Mouse (Mus musculus): Measurements from ENCODE around the gene Marc2. TPM values are rescaled to one million over a fixed set of nuclear protein-coding genes. Genes with fewer than 3 reads are reported as not detected.

Gene Marc2
- polyA plus RNA-seq, 1 experiment from 2014 or later = 78.9 TPM

DNA sequence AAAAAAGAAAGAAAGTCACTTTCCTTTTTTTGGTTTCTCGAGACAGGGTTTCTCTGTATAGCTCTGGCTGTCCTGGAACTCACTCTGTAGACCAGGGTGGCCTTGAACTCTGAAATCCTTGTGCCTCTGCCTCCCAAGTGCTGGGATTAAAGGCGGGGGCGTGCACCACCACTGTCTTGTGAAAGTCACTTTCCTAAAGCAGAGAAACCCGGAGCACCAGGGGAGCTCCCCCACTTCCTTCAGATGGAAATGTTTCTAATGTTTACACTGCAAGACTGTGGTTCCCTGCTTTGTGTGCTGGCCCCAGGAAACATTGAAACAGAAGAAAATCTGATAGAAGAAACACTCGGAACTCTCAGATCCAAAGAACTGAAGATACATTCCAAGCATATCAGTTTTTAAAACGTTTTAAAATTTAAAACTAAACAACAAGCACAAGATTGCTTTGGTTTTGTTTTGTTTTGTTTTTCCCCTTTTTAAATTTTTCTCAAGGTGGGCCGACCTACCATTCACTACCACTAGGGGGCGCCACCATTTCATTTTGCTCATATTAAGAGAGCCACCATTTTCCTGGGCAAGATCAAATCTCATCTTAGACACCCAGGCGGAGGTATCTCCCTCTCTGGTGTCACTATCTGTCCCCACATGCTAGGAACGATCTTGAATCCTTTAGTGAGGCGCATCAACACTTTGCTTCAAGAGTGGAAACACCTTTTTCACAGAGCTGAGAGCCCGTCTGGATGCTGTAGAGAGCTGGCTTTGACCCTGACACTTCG lies 59.7 kb downstream of the Marc2 start:
- Histone ChIP-seq H3K9me3 (no peaks in the 10 kb centered on the region), H3K4me3 (no peak overlapping the region), H3K27ac (replicated peaks) (no peak overlapping the region), H3K36me3 (replicated peaks) (no peaks in the 10 kb centered on the region), H3K4me1 (no peaks in the 10 kb centered on the region), H3K27me3 (replicated peaks; ENCODE audit: low read depth, poor library complexity, severe bottlenecking) (no peaks in the 10 kb centered on the region)
- no peak for DNase-seq (ENCODE audit: low spot score)
- WGBS = 70% methylated on average over 13 of the region's 13 CpGs

DNA sequence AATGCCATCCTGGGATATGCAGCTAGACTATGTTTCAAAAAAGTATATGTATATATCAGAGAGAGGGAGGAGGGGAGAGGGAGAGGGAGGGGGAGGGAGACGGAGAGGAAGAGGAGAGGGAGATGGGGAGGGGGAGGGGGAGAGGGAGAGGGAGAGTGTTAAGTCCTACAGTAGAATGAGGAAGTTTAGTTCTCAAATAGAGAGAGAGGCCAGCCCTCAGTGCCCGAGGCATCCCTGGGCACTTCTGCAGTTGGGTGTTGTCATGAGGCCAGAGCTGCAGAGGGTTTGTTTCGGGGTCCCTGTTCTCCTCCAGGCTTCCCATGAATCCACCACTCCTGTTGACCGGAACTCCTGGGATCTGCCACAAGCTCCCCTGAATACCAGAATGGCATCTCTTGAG lies 62.6 kb downstream of the Marc2 start:
- no peaks in the 10 kb centered on the region for H3K9me3 ChIP-seq
- no peak overlapping the region for H3K4me3 ChIP-seq
- DNase-seq (ENCODE audit: low spot score) = no peak
- no peaks in the 10 kb centered on the region for H3K4me1 ChIP-seq
- no peaks in the 10 kb centered on the region for H3K36me3 ChIP-seq (replicated peaks)
- no peak overlapping the region for H3K27ac ChIP-seq (replicated peaks)
- no peaks in the 10 kb centered on the region for H3K27me3 ChIP-seq (replicated peaks; ENCODE audit: low read depth, poor library complexity, severe bottlenecking)
- WGBS = 72% methylated on average over 4 of the region's 4 CpGs

DNA sequence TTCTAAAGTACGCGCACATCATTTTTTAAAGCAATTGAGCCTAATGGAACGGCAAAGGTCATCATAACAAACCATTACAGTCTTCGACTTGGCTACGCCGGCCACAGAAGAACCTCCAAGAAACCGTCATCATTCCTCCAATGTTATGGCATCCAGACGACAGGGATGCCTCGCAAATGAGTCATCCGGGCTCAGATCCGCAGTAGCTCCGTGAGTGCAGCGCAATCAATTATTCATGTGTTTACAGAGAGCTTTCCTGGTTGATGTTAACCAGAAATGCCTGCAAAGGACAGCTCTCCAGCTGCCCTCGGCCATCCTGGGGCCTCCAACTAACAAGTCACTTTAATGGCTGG lies 64.1 kb downstream of the Marc2 start:
- 81% methylated on average over 14 of the region's 14 CpGs for WGBS
- Histone ChIP-seq H3K4me3 (no peak overlapping the region), H3K27ac (replicated peaks) (no peak overlapping the region), H3K27me3 (replicated peaks; ENCODE audit: low read depth, poor library complexity, severe bottlenecking) (peaks cover 5% of the 10 kb centered on the region; the same call in 1 of the 2 replicates), H3K9me3 (no peaks in the 10 kb centered on the region), H3K36me3 (replicated peaks) (no peaks in the 10 kb centered on the region), H3K4me1 (0 out of 2 replicates have a peak, but pooled peaks cover under 1% of the 10 kb centered on the region)
- no peak for DNase-seq (ENCODE audit: low spot score)

DNA sequence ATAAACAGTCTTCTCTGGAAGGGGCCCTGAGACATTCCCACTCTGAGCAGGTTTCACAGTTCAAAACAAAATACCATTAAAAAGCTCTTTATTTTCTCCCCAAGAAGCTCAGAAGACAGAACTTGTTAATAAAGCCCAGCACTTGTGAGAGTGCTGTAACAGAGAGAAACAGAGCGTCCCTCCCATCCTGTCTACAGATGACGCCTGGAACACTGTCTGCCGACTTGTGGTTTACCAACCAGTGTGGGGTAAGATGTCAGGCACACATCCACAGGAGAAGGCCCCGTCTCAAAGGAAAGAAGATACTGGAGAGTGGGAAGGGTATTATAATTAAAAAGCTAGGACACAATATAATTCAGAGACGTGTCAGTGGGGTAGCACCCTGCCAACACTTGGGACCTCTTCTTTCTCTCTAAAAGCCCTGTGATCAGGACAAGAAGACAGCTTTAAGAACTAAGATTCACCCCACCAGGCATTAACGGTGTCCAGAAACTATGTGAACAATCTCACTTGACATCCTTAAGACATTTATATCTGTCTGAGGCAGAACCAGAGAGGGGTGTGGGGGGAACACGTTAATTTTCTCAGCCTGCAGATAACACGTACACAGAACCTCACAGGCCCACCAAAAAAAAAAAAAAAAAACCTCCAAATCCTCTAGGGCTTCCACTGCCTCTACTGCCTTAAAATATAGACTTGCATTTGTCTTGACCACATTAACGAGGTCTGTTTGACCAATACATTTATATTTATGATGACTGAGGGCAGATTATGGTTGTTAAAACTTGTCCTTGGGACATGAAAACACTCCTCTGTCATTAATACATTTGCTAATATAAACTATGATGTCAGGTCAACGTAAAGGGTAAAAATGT lies 64.7 kb downstream of the Marc2 start:
- no peak for DNase-seq (ENCODE audit: low spot score)
- Histone ChIP-seq H3K36me3 (replicated peaks) (no peaks in the 10 kb centered on the region), H3K9me3 (no peaks in the 10 kb centered on the region), H3K4me1 (0 out of 2 replicates have a peak, but pooled peaks cover 3% of the 10 kb centered on the region), H3K4me3 (no peak overlapping the region), H3K27ac (replicated peaks) (no peak overlapping the region), H3K27me3 (replicated peaks; ENCODE audit: low read depth, poor library complexity, severe bottlenecking) (peaks cover 7% of the 10 kb centered on the region; the same call in 1 of the 2 replicates)
- WGBS = 84% methylated on average over 10 of the region's 10 CpGs

DNA sequence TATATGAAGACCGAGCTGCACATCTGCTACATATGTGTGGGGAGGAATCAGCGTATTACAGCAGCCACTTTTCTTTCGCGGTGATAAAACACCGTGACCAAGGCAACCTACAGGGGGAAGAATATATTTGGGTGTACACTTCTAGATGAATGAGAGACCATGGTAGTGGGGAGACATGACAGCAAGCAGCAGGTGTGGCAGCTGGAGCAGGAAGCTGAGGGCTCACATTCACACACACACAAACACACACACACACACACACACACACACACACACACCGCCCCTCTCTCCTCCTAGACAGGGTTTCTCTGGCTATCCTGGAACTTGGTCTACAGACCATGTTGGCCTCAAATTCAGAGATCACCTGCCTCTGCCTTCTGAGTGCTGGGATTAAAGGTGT lies 68.1 kb downstream of the Marc2 start:
- no peak for DNase-seq (ENCODE audit: low spot score)
- H3K9me3 ChIP-seq = no peaks in the 10 kb centered on the region
- 0 out of 2 replicates have a peak, but pooled peaks cover 3% of the 10 kb centered on the region for H3K4me1 ChIP-seq
- H3K36me3 ChIP-seq (replicated peaks) = no peaks in the 10 kb centered on the region
- peaks cover 14% of the 10 kb centered on the region for H3K27me3 ChIP-seq (replicated peaks; ENCODE audit: low read depth, poor library complexity, severe bottlenecking)
- no peak overlapping the region for H3K27ac ChIP-seq (replicated peaks)
- 93% methylated on average over 6 of the region's 6 CpGs for WGBS
- H3K4me3 ChIP-seq = no peak overlapping the region

DNA sequence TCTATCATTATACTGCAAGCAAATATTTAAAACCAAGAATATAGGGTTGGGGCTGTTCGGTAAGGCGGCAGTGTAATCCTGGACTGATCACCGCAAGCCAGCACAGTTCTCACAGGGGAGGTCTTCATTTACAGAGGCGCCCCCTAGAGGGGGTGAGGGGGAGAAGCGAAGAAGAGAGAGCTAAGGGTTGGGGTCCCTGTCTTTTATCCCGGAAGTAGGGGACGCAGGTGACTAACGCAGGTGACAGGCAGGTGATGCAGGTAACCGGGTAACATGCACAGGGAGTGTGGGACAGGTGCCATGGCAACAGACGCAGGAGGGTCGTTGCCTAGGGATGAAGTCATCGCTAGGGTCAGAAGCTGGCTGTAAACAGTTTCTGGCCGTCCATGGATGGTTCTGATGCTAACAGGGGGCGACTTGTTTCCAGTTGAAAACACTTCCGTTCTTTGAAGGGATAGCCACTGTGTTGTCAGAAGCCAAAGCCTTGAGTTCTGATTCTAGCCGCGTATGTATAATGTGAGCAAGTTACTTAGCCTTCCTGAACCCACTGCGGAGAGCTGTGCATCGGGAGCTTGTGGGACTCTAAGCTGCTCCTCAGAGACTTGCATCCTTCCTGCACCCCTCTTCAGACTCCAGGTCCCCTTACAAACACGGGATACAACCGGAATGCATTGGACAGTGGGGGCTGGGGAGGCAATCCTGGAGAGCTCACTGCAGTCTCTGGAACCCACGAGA lies 69.0 kb downstream of the Marc2 start:
- H3K27me3 ChIP-seq (replicated peaks; ENCODE audit: low read depth, poor library complexity, severe bottlenecking) = peaks cover 19% of the 10 kb centered on the region
- peak; percentile 21 for DNase-seq (ENCODE audit: low spot score)
- no peak overlapping the region for H3K27ac ChIP-seq (replicated peaks)
- H3K9me3 ChIP-seq = no peaks in the 10 kb centered on the region
- 0 out of 2 replicates have a peak, but pooled peaks cover 3% of the 10 kb centered on the region for H3K4me1 ChIP-seq
- no peak overlapping the region for H3K4me3 ChIP-seq
- H3K36me3 ChIP-seq (replicated peaks) = no peaks in the 10 kb centered on the region
- 28% methylated on average over 22 of the region's 22 CpGs for WGBS

DNA sequence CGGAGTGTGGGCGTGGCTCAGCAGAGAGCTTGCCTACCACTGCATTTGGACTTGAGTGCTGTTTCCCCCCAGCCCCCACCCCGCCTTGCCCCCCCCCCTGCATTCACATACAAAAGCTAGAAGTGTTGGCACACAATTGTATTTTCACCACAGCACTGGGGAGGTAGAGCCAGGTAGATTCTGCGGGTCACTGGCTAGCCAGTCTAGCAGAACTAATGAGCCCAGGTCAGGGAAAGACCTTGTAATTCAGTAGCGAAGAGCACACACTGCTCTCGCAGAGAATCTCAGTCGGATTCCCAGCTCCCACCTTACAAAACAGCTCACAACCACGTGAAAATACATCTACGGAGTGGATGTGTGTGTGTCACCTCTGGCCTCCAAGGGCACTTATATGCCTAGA lies 71.0 kb downstream of the Marc2 start:
- Histone ChIP-seq H3K9me3 (no peaks in the 10 kb centered on the region), H3K36me3 (replicated peaks) (no peaks in the 10 kb centered on the region), H3K4me3 (no peak overlapping the region), H3K4me1 (peaks cover 12% of the 10 kb centered on the region), H3K27me3 (replicated peaks; ENCODE audit: low read depth, poor library complexity, severe bottlenecking) (peaks cover 30% of the 10 kb centered on the region), H3K27ac (replicated peaks) (no peak overlapping the region)
- DNase-seq (ENCODE audit: low spot score) = no peak
- WGBS = 52% methylated on average over 9 of the region's 9 CpGs

DNA sequence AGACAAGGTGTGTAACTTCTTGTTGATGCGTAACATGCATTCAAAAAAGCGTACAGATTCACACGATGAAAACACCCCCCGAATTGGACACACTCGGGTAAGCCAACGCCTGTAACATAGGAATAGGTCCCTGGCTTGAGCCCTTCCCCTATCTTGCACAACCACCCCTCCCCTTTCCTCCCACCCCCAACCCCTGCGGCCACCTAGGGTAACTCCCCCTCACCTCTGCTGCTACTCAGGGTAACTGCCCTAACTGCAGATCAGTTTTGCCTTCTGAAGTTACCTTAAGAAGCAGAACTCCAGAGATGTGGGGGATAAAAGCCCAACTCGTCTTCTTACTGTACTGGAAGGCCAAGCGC lies 74.4 kb downstream of the Marc2 start:
- H3K4me3 ChIP-seq = peak overlapping the region; percentile 37
- 8% methylated on average over 9 of the region's 9 CpGs for WGBS
- H3K27me3 ChIP-seq (replicated peaks; ENCODE audit: low read depth, poor library complexity, severe bottlenecking) = peaks cover 24% of the 10 kb centered on the region
- H3K9me3 ChIP-seq = no peaks in the 10 kb centered on the region
- peak; percentile 21 for DNase-seq (ENCODE audit: low spot score)
- H3K27ac ChIP-seq (replicated peaks) = no peak overlapping the region
- no peaks in the 10 kb centered on the region for H3K36me3 ChIP-seq (replicated peaks)
- peaks cover 10% of the 10 kb centered on the region for H3K4me1 ChIP-seq

DNA sequence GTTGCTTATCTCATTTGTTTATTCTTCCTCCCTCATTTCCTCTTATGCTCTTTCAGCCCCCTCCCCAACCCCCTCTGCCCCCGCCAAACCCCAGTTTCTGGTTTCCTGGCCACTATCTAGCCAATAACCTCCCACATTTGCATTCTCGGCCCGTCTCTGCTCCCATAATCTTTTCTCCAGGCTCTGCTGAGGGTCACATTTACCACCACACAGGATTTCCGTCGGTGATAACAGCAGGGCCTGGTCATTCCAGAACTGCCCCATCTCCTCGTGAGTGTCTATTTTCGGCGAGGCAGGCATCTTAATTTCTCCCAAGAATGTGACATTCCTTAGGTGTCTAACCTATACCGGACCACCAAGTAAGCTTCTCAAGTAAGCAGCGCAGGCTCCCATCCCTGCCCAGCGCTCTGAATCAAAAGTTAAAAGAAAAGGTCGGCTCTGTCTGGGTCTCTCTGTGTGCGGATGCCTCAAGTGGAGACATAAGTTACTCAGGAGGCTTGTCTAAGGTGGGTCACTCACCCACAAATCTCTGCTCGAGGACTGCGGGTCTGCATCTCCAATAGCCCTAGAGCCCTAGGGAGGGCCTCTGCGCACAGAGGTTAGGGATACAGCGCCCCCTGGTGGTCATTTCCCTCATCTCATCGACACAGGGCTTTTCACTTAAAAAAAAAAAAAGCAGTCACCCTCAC lies 74.9 kb downstream of the Marc2 start:
- Histone ChIP-seq H3K36me3 (replicated peaks) (no peaks in the 10 kb centered on the region), H3K4me1 (peaks cover 10% of the 10 kb centered on the region), H3K27me3 (replicated peaks; ENCODE audit: low read depth, poor library complexity, severe bottlenecking) (peaks cover 24% of the 10 kb centered on the region), H3K9me3 (no peaks in the 10 kb centered on the region), H3K4me3 (peak overlapping the region; percentile 26; the same call in 1 of the 2 replicates), H3K27ac (replicated peaks) (no peak overlapping the region)
- WGBS = 24% methylated on average over 18 of the region's 18 CpGs
- DNase-seq (ENCODE audit: low spot score) = peak; percentile 86

DNA sequence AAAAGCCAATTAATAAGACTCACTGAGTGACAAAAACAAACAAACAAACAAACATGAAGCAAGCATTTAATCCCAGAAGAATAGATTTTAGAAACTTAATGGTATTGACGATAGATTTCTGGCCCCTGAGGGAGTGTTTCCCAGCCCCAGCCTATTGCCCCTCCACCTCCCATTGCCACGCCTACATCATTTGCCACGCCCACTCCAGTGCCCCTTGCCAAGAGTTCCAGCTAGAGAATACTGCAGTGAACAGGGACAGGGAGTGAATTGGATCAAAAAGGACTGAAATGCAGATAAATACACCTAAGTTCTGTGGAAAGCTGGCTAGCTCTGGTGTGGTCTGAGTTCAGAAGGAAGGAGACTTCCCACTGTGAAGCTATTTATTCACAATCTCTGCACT lies 82.4 kb downstream of the Marc2 start:
- WGBS = 44% methylated on average over 3 of the region's 3 CpGs
- H3K4me3 ChIP-seq = no peak overlapping the region
- DNase-seq (ENCODE audit: low spot score) = no peak
- no peaks in the 10 kb centered on the region for H3K9me3 ChIP-seq
- no peak overlapping the region for H3K27ac ChIP-seq (replicated peaks)
- no peaks in the 10 kb centered on the region for H3K27me3 ChIP-seq (replicated peaks; ENCODE audit: low read depth, poor library complexity, severe bottlenecking)
- H3K36me3 ChIP-seq (replicated peaks) = no peaks in the 10 kb centered on the region
- no peaks in the 10 kb centered on the region for H3K4me1 ChIP-seq
